Mouse (Mus musculus): ENCODE measurements at regions not wholly inside any gene's neighbourhood (a gene's known extent, or its start where the extent isn't known, plus 50 kb on each side); places are given as distances from the start of the nearest gene placed in this dataset.

GRCm38 (mm10) chr15:68394157-68394556, 1893.4 kb upstream of the Lrrc6 start:
- H3K36me3 ChIP-seq, result no peaks in the 10 kb centered on the region
- H3K4me3 ChIP-seq (replicated peaks), result no peak overlapping the region
- WGBS, result 79% methylated on average over 4 of the region's 4 CpGs
- no peak for ATAC-seq (replicated peaks; ENCODE audit: low FRiP score)
- no peaks in the 10 kb centered on the region for H3K9me3 ChIP-seq (replicated peaks)
- H3K4me2 ChIP-seq, result no peak overlapping the region
- no peaks in the 10 kb centered on the region for H3K27me3 ChIP-seq
- H3K4me1 ChIP-seq, result no peaks in the 10 kb centered on the region
- H3K27ac ChIP-seq, result no peak overlapping the region
- H3K9ac ChIP-seq, result no peak overlapping the region

- no peak overlapping the region for H3K4me3 ChIP-seq (replicated peaks)
- H3K27ac ChIP-seq, result no peak overlapping the region; the same call in 1 of the 2 replicates
- WGBS, result 31% methylated on average over 1 of the region's 1 CpGs
Measured at GRCm38 (mm10) chr15:68391737-68392136, 1891.0 kb upstream of the Lrrc6 start.

GRCm38 (mm10) chr15:68389855-68390254, 1889.1 kb upstream of the Lrrc6 start:
- no peak for ATAC-seq (replicated peaks; ENCODE audit: low FRiP score)
- Histone ChIP-seq H3K9ac (no peak overlapping the region), H3K9me3 (replicated peaks) (no peaks in the 10 kb centered on the region), H3K4me3 (replicated peaks) (no peak overlapping the region), H3K4me1 (no peaks in the 10 kb centered on the region), H3K27ac (no peak overlapping the region), H3K27me3 (no peaks in the 10 kb centered on the region), H3K4me2 (no peak overlapping the region), H3K36me3 (no peaks in the 10 kb centered on the region)
- WGBS, result 57% methylated on average over 5 of the region's 5 CpGs

More at GRCm38 (mm10) chr15:68391737-68392136, 1891.0 kb upstream of the Lrrc6 start:
- ATAC-seq (replicated peaks; ENCODE audit: low FRiP score), result no peak
- Histone ChIP-seq H3K9ac (no peak overlapping the region), H3K4me1 (no peaks in the 10 kb centered on the region), H3K4me2 (no peak overlapping the region), H3K9me3 (replicated peaks) (no peaks in the 10 kb centered on the region), H3K36me3 (no peaks in the 10 kb centered on the region), H3K27me3 (no peaks in the 10 kb centered on the region)

GRCm38 (mm10) chr15:68387349-68388065, 1886.8 kb upstream of the Lrrc6 start:
- Histone ChIP-seq H3K9ac (no peak overlapping the region), H3K4me2 (no peak overlapping the region), H3K4me1 (no peaks in the 10 kb centered on the region), H3K9me3 (replicated peaks) (no peaks in the 10 kb centered on the region), H3K27me3 (no peaks in the 10 kb centered on the region), H3K27ac (no peak overlapping the region), H3K36me3 (no peaks in the 10 kb centered on the region), H3K4me3 (replicated peaks) (no peak overlapping the region)
- 0 out of 2 replicates have a peak, but pooled peaks have one; percentile 12 for ATAC-seq (replicated peaks; ENCODE audit: low FRiP score)
- WGBS, result 37% methylated on average over 4 of the region's 4 CpGs

GRCm38 (mm10) chr15:68384571-68385335, 1884.0 kb upstream of the Lrrc6 start:
- 61% methylated on average over 10 of the region's 10 CpGs for WGBS
- Histone ChIP-seq H3K27ac (no peak overlapping the region), H3K9me3 (replicated peaks) (no peaks in the 10 kb centered on the region), H3K4me3 (replicated peaks) (no peak overlapping the region), H3K9ac (no peak overlapping the region), H3K4me2 (no peak overlapping the region), H3K36me3 (no peaks in the 10 kb centered on the region), H3K27me3 (no peaks in the 10 kb centered on the region), H3K4me1 (no peaks in the 10 kb centered on the region)
- ATAC-seq (replicated peaks; ENCODE audit: low FRiP score), result no peak

- Histone ChIP-seq H3K4me2 (no peak overlapping the region), H3K36me3 (no peaks in the 10 kb centered on the region), H3K4me3 (replicated peaks) (no peak overlapping the region), H3K9me3 (replicated peaks) (no peaks in the 10 kb centered on the region), H3K4me1 (no peaks in the 10 kb centered on the region), H3K27me3 (no peaks in the 10 kb centered on the region), H3K9ac (no peak overlapping the region), H3K27ac (no peak overlapping the region)
- WGBS, result 43% methylated on average over 1 of the region's 1 CpGs
- ATAC-seq (replicated peaks; ENCODE audit: low FRiP score), result no peak
Measured at GRCm38 (mm10) chr15:68375166-68375565, 1874.5 kb upstream of the Lrrc6 start.

- WGBS, result 73% methylated on average over 3 of the region's 3 CpGs
- no peak for ATAC-seq (replicated peaks; ENCODE audit: low FRiP score)
Measured at GRCm38 (mm10) chr15:68366816-68367215, 1866.1 kb upstream of the Lrrc6 start.

GRCm38 (mm10) chr15:68363058-68363735, 1862.5 kb upstream of the Lrrc6 start:
- H3K4me3 ChIP-seq (replicated peaks), result peak overlapping the region; percentile 80
- H3K9me3 ChIP-seq (replicated peaks), result no peaks in the 10 kb centered on the region
- peak overlapping the region; percentile 71 for H3K4me2 ChIP-seq
- H3K9ac ChIP-seq, result peak overlapping the region; percentile 78
- no peaks in the 10 kb centered on the region for H3K27me3 ChIP-seq
- peaks cover 15% of the 10 kb centered on the region for H3K4me1 ChIP-seq
- H3K36me3 ChIP-seq, result no peaks in the 10 kb centered on the region
- WGBS, result under 1% methylated on average over 51 of the region's 72 CpGs
- peak overlapping the region; percentile 94 for H3K27ac ChIP-seq
- ATAC-seq (replicated peaks; ENCODE audit: low FRiP score), result peak; percentile 96

More at GRCm38 (mm10) chr15:68366816-68367215, 1866.1 kb upstream of the Lrrc6 start:
- Histone ChIP-seq H3K9me3 (replicated peaks) (no peaks in the 10 kb centered on the region), H3K4me1 (peaks cover 2% of the 10 kb centered on the region; the same call in 1 of the 2 replicates), H3K27me3 (no peaks in the 10 kb centered on the region), H3K9ac (no peak overlapping the region), H3K27ac (no peak overlapping the region), H3K4me3 (replicated peaks) (no peak overlapping the region), H3K36me3 (no peaks in the 10 kb centered on the region), H3K4me2 (no peak overlapping the region)

- peak; percentile 61 for ATAC-seq (replicated peaks; ENCODE audit: low FRiP score)
- under 1% methylated on average over 72 of the region's 121 CpGs for WGBS
- H3K36me3 ChIP-seq, result no peaks in the 10 kb centered on the region
- no peaks in the 10 kb centered on the region for H3K9me3 ChIP-seq (replicated peaks)
- peak overlapping the region; percentile 80 for H3K4me3 ChIP-seq (replicated peaks)
- H3K4me2 ChIP-seq, result peak overlapping the region; percentile 71
- peaks cover 15% of the 10 kb centered on the region for H3K4me1 ChIP-seq
- peak overlapping the region; percentile 78 for H3K9ac ChIP-seq
- no peaks in the 10 kb centered on the region for H3K27me3 ChIP-seq
- peak overlapping the region; percentile 94 for H3K27ac ChIP-seq
Measured at GRCm38 (mm10) chr15:68362081-68363057, 1861.7 kb upstream of the Lrrc6 start.

- peaks cover 15% of the 10 kb centered on the region for H3K4me1 ChIP-seq
- H3K9me3 ChIP-seq (replicated peaks), result no peaks in the 10 kb centered on the region
- peak overlapping the region; percentile 71 for H3K4me2 ChIP-seq
- ATAC-seq (replicated peaks; ENCODE audit: low FRiP score), result no peak
- 39% methylated on average over 6 of the region's 6 CpGs for WGBS
- H3K27me3 ChIP-seq, result no peaks in the 10 kb centered on the region
- H3K36me3 ChIP-seq, result no peaks in the 10 kb centered on the region
- peak overlapping the region; percentile 80 for H3K4me3 ChIP-seq (replicated peaks)
- H3K9ac ChIP-seq, result peak overlapping the region; percentile 78
- H3K27ac ChIP-seq, result peak overlapping the region; percentile 94
Measured at GRCm38 (mm10) chr15:68360956-68361908, 1860.5 kb upstream of the Lrrc6 start.

All from kidney, embryonic 15.5 days (tissue).